Mouse (Mus musculus): ENCODE data around the gene Cdc25a. TPM values are rescaled to one million over a fixed set of nuclear protein-coding genes. Genes with fewer than 3 reads are reported as not detected.

The Cdc25a gene
- polyA plus RNA-seq, 1 experiment = 27.3 TPM

GRCm38 (mm10) chr9:109894413-109895090 is 19.2 kb downstream of the Cdc25a start:
- 28% methylated on average over 6 of the region's 6 CpGs for WGBS
- TF ChIP-seq POLR2A (IDR thresholded peaks at IDR 0.05; ENCODE audit: low read depth, low read length) = no peak
- peak; percentile 82; the same call in 1 of the 2 replicates for TF ChIP-seq CTCF (IDR thresholded peaks at IDR 0.05; ENCODE audit: extremely low read depth, insufficient read length, insufficient replicate concordance, low read depth, low read length)
- peaks cover 39% of the 10 kb centered on the region for H3K36me3 ChIP-seq (ENCODE audit: control insufficient read depth, insufficient read depth, low read length)
- H3K4me1 ChIP-seq (ENCODE audit: control insufficient read depth, insufficient read depth, insufficient read length, low read length) = peaks cover 16% of the 10 kb centered on the region
- H3K27ac ChIP-seq (ENCODE audit: insufficient read depth, low read depth, low read length) = peak overlapping the region; percentile 54
- no peak overlapping the region for H3K4me3 ChIP-seq (ENCODE audit: low read depth, low read length)
- H3K27me3 ChIP-seq (ENCODE audit: control insufficient read depth, insufficient read depth, low read length) = no peaks in the 10 kb centered on the region

- no peaks in the 10 kb centered on the region for H3K27me3 ChIP-seq (ENCODE audit: control insufficient read depth, insufficient read depth, low read length)
- H3K36me3 ChIP-seq (ENCODE audit: control insufficient read depth, insufficient read depth, low read length) = peaks cover 29% of the 10 kb centered on the region
- TF ChIP-seq CTCF (IDR thresholded peaks at IDR 0.05; ENCODE audit: extremely low read depth, insufficient read length, insufficient replicate concordance, low read depth, low read length) (no peak), POLR2A (IDR thresholded peaks at IDR 0.05; ENCODE audit: low read depth, low read length) (no peak)
- H3K27ac ChIP-seq (ENCODE audit: insufficient read depth, low read depth, low read length) = peak overlapping the region; percentile 100
- peaks cover 16% of the 10 kb centered on the region for H3K4me1 ChIP-seq (ENCODE audit: control insufficient read depth, insufficient read depth, insufficient read length, low read length)
- 25% methylated on average over 6 of the region's 6 CpGs for WGBS
- H3K4me3 ChIP-seq (ENCODE audit: low read depth, low read length) = peak overlapping the region; percentile 28; the same call in 1 of the 2 replicates
Observed at GRCm38 (mm10) chr9:109895593-109895992, 20.2 kb downstream of the Cdc25a start.

GRCm38 (mm10) chr9:109896253-109897150 is 21.1 kb downstream of the Cdc25a start:
- WGBS = 32% methylated on average over 8 of the region's 8 CpGs
- Histone ChIP-seq H3K4me3 (ENCODE audit: low read depth, low read length) (no peak overlapping the region), H3K4me1 (ENCODE audit: control insufficient read depth, insufficient read depth, insufficient read length, low read length) (peaks cover 16% of the 10 kb centered on the region), H3K36me3 (ENCODE audit: control insufficient read depth, insufficient read depth, low read length) (peaks cover 21% of the 10 kb centered on the region), H3K27ac (ENCODE audit: insufficient read depth, low read depth, low read length) (peak overlapping the region; percentile 100), H3K27me3 (ENCODE audit: control insufficient read depth, insufficient read depth, low read length) (no peaks in the 10 kb centered on the region)
- TF ChIP-seq POLR2A (IDR thresholded peaks at IDR 0.05; ENCODE audit: low read depth, low read length) (no peak), CTCF (IDR thresholded peaks at IDR 0.05; ENCODE audit: extremely low read depth, insufficient read length, insufficient replicate concordance, low read depth, low read length) (no peak)

- 61% methylated on average over 2 of the region's 2 CpGs for WGBS
- Histone ChIP-seq H3K4me1 (ENCODE audit: control insufficient read depth, insufficient read depth, insufficient read length, low read length) (peaks cover 16% of the 10 kb centered on the region), H3K36me3 (ENCODE audit: control insufficient read depth, insufficient read depth, low read length) (peaks cover 9% of the 10 kb centered on the region), H3K4me3 (ENCODE audit: low read depth, low read length) (no peak overlapping the region), H3K27me3 (ENCODE audit: control insufficient read depth, insufficient read depth, low read length) (no peaks in the 10 kb centered on the region), H3K27ac (ENCODE audit: insufficient read depth, low read depth, low read length) (no peak overlapping the region)
- TF ChIP-seq POLR2A (IDR thresholded peaks at IDR 0.05; ENCODE audit: low read depth, low read length) = no peak
- no peak for TF ChIP-seq CTCF (IDR thresholded peaks at IDR 0.05; ENCODE audit: extremely low read depth, insufficient read length, insufficient replicate concordance, low read depth, low read length)
Observed at GRCm38 (mm10) chr9:109898027-109898426, 22.6 kb downstream of the Cdc25a start.

- H3K27me3 ChIP-seq (ENCODE audit: control insufficient read depth, insufficient read depth, low read length) = no peaks in the 10 kb centered on the region
- no peak overlapping the region for H3K4me3 ChIP-seq (ENCODE audit: low read depth, low read length)
- no peaks in the 10 kb centered on the region for H3K36me3 ChIP-seq (ENCODE audit: control insufficient read depth, insufficient read depth, low read length)
- H3K27ac ChIP-seq (ENCODE audit: insufficient read depth, low read depth, low read length) = peak overlapping the region; percentile 44; the same call in 1 of the 2 replicates
- H3K4me1 ChIP-seq (ENCODE audit: control insufficient read depth, insufficient read depth, insufficient read length, low read length) = peaks cover 16% of the 10 kb centered on the region
- WGBS = 57% methylated on average over 13 of the region's 15 CpGs
- TF ChIP-seq CTCF (IDR thresholded peaks at IDR 0.05; ENCODE audit: extremely low read depth, insufficient read length, insufficient replicate concordance, low read depth, low read length) (no peak), POLR2A (IDR thresholded peaks at IDR 0.05; ENCODE audit: low read depth, low read length) (no peak)
Observed at GRCm38 (mm10) chr9:109899361-109899760, 24.0 kb downstream of the Cdc25a start.

GRCm38 (mm10) chr9:109899774-109900173 is 24.4 kb downstream of the Cdc25a start:
- Histone ChIP-seq H3K27ac (ENCODE audit: insufficient read depth, low read depth, low read length) (peak overlapping the region; percentile 44; the same call in 1 of the 2 replicates), H3K4me3 (ENCODE audit: low read depth, low read length) (no peak overlapping the region), H3K4me1 (ENCODE audit: control insufficient read depth, insufficient read depth, insufficient read length, low read length) (peaks cover 16% of the 10 kb centered on the region), H3K27me3 (ENCODE audit: control insufficient read depth, insufficient read depth, low read length) (no peaks in the 10 kb centered on the region), H3K36me3 (ENCODE audit: control insufficient read depth, insufficient read depth, low read length) (no peaks in the 10 kb centered on the region)
- WGBS = 60% methylated on average over 8 of the region's 8 CpGs
- no peak for TF ChIP-seq CTCF (IDR thresholded peaks at IDR 0.05; ENCODE audit: extremely low read depth, insufficient read length, insufficient replicate concordance, low read depth, low read length)

- 76% methylated on average over 3 of the region's 3 CpGs for WGBS
- no peak for TF ChIP-seq CTCF (IDR thresholded peaks at IDR 0.05; ENCODE audit: extremely low read depth, insufficient read length, insufficient replicate concordance, low read depth, low read length)
- TF ChIP-seq POLR2A (IDR thresholded peaks at IDR 0.05; ENCODE audit: low read depth, low read length) = no peak
Observed at GRCm38 (mm10) chr9:109900604-109901003, 25.2 kb downstream of the Cdc25a start.

More at GRCm38 (mm10) chr9:109900604-109901003, 25.2 kb downstream of the Cdc25a start:
- Histone ChIP-seq H3K27me3 (ENCODE audit: control insufficient read depth, insufficient read depth, low read length) (no peaks in the 10 kb centered on the region), H3K4me1 (ENCODE audit: control insufficient read depth, insufficient read depth, insufficient read length, low read length) (peaks cover 16% of the 10 kb centered on the region), H3K36me3 (ENCODE audit: control insufficient read depth, insufficient read depth, low read length) (no peaks in the 10 kb centered on the region), H3K27ac (ENCODE audit: insufficient read depth, low read depth, low read length) (no peak overlapping the region), H3K4me3 (ENCODE audit: low read depth, low read length) (no peak overlapping the region)

Measured in small intestine, adult 2 months (tissue).